12 mouse cellular contexts compared by ENCODE assay signal in the genomic region with DNA sequence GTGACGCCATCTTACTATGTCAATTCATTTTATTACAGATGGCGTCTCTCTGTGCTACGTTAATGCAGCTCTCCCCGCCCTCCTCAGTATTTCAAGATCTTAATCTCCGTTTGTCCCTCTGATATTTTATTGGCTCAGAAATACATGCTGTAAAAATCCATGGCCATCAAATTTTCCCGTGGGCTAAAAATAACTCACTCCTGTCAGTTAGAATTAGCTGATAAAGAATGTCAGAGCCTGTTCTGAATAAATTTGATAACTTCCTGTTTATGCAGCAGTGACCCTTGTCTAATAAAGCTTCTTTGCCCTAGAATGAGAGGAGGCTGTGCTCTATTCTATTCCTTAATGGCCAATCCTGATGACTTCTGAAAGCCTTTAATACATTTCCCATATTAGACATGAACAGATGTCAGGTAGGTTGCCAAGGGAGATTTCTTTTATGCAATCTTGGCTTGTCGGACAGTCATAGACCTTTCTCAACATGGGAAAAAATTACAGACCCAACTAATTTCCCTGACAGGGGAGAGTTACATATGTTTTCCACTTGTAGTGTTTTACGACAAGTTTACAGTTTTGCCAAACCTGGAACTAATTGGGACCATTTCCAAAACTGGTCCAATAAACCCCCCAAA.
DNase-seq lines count a peak whose midpoint lies in the region; ATAC-seq and TF ChIP-seq lines count a peak whose summit lies in the region.
"Had no signal": no experiment of that assay in that cellular context is flagged by ENCODE, and none has a peak within 500 bp of the region (broad histone marks: within the 10 kb centered on the region; RNA-seq: fewer than 3 reads in every experiment).

No protein-coding gene starts in this region.

- 47% methylated on average over 8 of the region's 8 CpGs for WGBS in heart, embryonic 16.5 days
- 65% methylated on average over 8 of the region's 8 CpGs for WGBS in midbrain, embryonic 11.5 days
- 34% methylated on average over 8 of the region's 8 CpGs for WGBS in midbrain, postnatal 0 days
- 16% methylated on average over 8 of the region's 8 CpGs for WGBS in limb, embryonic 13.5 days

- DNase-seq in heart, postnatal 4 days: no peak
- peak; percentile 68 for DNase-seq in midbrain, embryonic 11.5 days (ENCODE audit: low spot score, missing footprints)
- DNase-seq in midbrain, postnatal 0 days (ENCODE audit: low spot score): no peak
- no peak for DNase-seq in adrenal gland, adult 18-20 months (ENCODE audit: low spot score in 2 of 2)
- no peak for DNase-seq in right cerebral cortex, postnatal 10 days (ENCODE audit: low spot score in 2 of 2)
- DNase-seq in layer of hippocampus, adult 9-11 months: no peak
- DNase-seq: adrenal gland, adult 8-10 months; cerebellum, postnatal 14 days had no signal

- H3K27ac ChIP-seq in heart, embryonic 16.5 days (ENCODE audit: low read length): peak overlapping the region; percentile 52
- H3K27ac ChIP-seq in midbrain, embryonic 11.5 days (ENCODE audit: low read depth, low read length): no peak overlapping the region
- no peak overlapping the region for H3K27ac ChIP-seq in midbrain, postnatal 0 days (ENCODE audit: low read depth, low read length)
- no peak overlapping the region for H3K27ac ChIP-seq in limb, embryonic 13.5 days

- no peaks in the 10 kb centered on the region for H3K9me3 ChIP-seq in heart, embryonic 16.5 days (replicated peaks; ENCODE audit: control insufficient read depth, low read length)
- no peaks in the 10 kb centered on the region for H3K9me3 ChIP-seq in midbrain, embryonic 11.5 days (ENCODE audit: control insufficient read depth, low read length)
- H3K9me3 ChIP-seq in midbrain, postnatal 0 days (ENCODE audit: low read length): no peaks in the 10 kb centered on the region
- H3K9me3 ChIP-seq in limb, embryonic 13.5 days: no peaks in the 10 kb centered on the region

- H3K4me1 ChIP-seq in heart, embryonic 16.5 days (ENCODE audit: control insufficient read depth, insufficient read depth, low read length): peaks cover 51% of the 10 kb centered on the region
- peaks cover 5% of the 10 kb centered on the region; the same call in 1 of the 2 replicates for H3K4me1 ChIP-seq in midbrain, embryonic 11.5 days (ENCODE audit: control insufficient read depth, insufficient read depth, low read length)
- H3K4me1 ChIP-seq in midbrain, postnatal 0 days (ENCODE audit: insufficient read depth, low read length): peaks cover 5% of the 10 kb centered on the region; the same call in 1 of the 2 replicates
- peaks cover 60% of the 10 kb centered on the region for H3K4me1 ChIP-seq in limb, embryonic 13.5 days

- no peak overlapping the region for H3K4me3 ChIP-seq in heart, embryonic 16.5 days (ENCODE audit: low read length)
- no peak overlapping the region for H3K4me3 ChIP-seq in midbrain, embryonic 11.5 days (ENCODE audit: low read depth, low read length)
- H3K4me3 ChIP-seq in midbrain, postnatal 0 days (ENCODE audit: low read depth, low read length): no peak overlapping the region
- H3K4me3 ChIP-seq in limb, embryonic 13.5 days: no peak overlapping the region
- H3K4me3 ChIP-seq: myocyte had no signal

- H3K9ac ChIP-seq in heart, embryonic 16.5 days (ENCODE audit: low read length): no peak overlapping the region
- no peak overlapping the region for H3K9ac ChIP-seq in midbrain, embryonic 11.5 days (ENCODE audit: low read length)
- no peak overlapping the region for H3K9ac ChIP-seq in midbrain, postnatal 0 days (replicated peaks; ENCODE audit: low read length, poor library complexity, severe bottlenecking)
- H3K9ac ChIP-seq in limb, embryonic 13.5 days: no peak overlapping the region

- no peak for TF ChIP-seq CTCF in midbrain, postnatal 0 days (IDR thresholded peaks at IDR 0.05)

- H3K36me3 ChIP-seq in heart, embryonic 16.5 days (ENCODE audit: control insufficient read depth, insufficient read depth): peaks cover 29% of the 10 kb centered on the region
- H3K36me3 ChIP-seq in midbrain, embryonic 11.5 days (ENCODE audit: control insufficient read depth, insufficient read depth, low read length): no peaks in the 10 kb centered on the region
- no peaks in the 10 kb centered on the region for H3K36me3 ChIP-seq in midbrain, postnatal 0 days (ENCODE audit: insufficient read depth, low read length)
- H3K36me3 ChIP-seq in limb, embryonic 13.5 days: peaks cover 36% of the 10 kb centered on the region

- H3K4me2 ChIP-seq in heart, embryonic 16.5 days (ENCODE audit: low read depth, low read length): no peak overlapping the region
- no peak overlapping the region for H3K4me2 ChIP-seq in midbrain, embryonic 11.5 days
- no peak overlapping the region for H3K4me2 ChIP-seq in midbrain, postnatal 0 days (ENCODE audit: low read depth, low read length, poor library complexity, severe bottlenecking)
- H3K4me2 ChIP-seq in limb, embryonic 13.5 days (replicated peaks): peak overlapping the region; percentile 9

- ATAC-seq in heart, embryonic 16.5 days (replicated peaks; ENCODE audit: extremely low read depth, insufficient read depth, low FRiP score): no peak
- ATAC-seq in midbrain, embryonic 11.5 days (ENCODE audit: low FRiP score): no peak
- ATAC-seq in midbrain, postnatal 0 days (ENCODE audit: low FRiP score): no peak
- peak; percentile 84 for ATAC-seq in limb, embryonic 13.5 days (ENCODE audit: low FRiP score, low read depth)
- ATAC-seq: hindbrain, embryonic 16.5 days had no signal

- H3K27me3 ChIP-seq in heart, embryonic 16.5 days (ENCODE audit: control insufficient read depth, insufficient read depth, low read length): no peaks in the 10 kb centered on the region
- H3K27me3 ChIP-seq in midbrain, embryonic 11.5 days (ENCODE audit: control insufficient read depth, insufficient read depth, low read length): no peaks in the 10 kb centered on the region
- no peaks in the 10 kb centered on the region for H3K27me3 ChIP-seq in midbrain, postnatal 0 days (ENCODE audit: insufficient read depth, low read length)
- H3K27me3 ChIP-seq in limb, embryonic 13.5 days: no peaks in the 10 kb centered on the region
